Mouse (Mus musculus) natural killer cell, adult 2 months (primary cell): ENCODE measurements around the gene Card10.

Source experiments
- DNase-seq, 2 experiments: peaks; one replicate each; pipeline ENCODE4 v3.0.0; 2022; ENCODE audit warnings: low spot score in 2 of 2

The Card10 gene

GRCm38 (mm10) chr15:78801971-78802741, 686 bp downstream of the Card10 start:
- DNase-seq = no peak

GRCm38 (mm10) chr15:78801571-78801970, 1.3 kb downstream of the Card10 start:
- DNase-seq = no peak

- DNase-seq = no peak
Observed at GRCm38 (mm10) chr15:78799029-78799428, 3.8 kb downstream of the Card10 start.

- no peak for DNase-seq
Observed at GRCm38 (mm10) chr15:78797060-78797329, 5.8 kb downstream of the Card10 start.

GRCm38 (mm10) chr15:78796196-78797059, 6.4 kb downstream of the Card10 start:
- DNase-seq = no peak

GRCm38 (mm10) chr15:78790990-78791389, 11.9 kb downstream of the Card10 start:
- DNase-seq = no peak

- DNase-seq = no peak
Observed at GRCm38 (mm10) chr15:78790451-78790850, 12.4 kb downstream of the Card10 start.

GRCm38 (mm10) chr15:78789721-78790323, 13.0 kb downstream of the Card10 start:
- DNase-seq = no peak

GRCm38 (mm10) chr15:78788042-78788441, 14.8 kb downstream of the Card10 start:
- no peak for DNase-seq

GRCm38 (mm10) chr15:78787287-78787856, 15.5 kb downstream of the Card10 start:
- no peak for DNase-seq

- no peak for DNase-seq
Observed at GRCm38 (mm10) chr15:78786411-78786818, 16.4 kb downstream of the Card10 start.

- no peak for DNase-seq
Observed at GRCm38 (mm10) chr15:78785961-78786360, 16.9 kb downstream of the Card10 start.

- no peak for DNase-seq
Observed at GRCm38 (mm10) chr15:78785258-78785657, 17.6 kb downstream of the Card10 start.

- DNase-seq = no peak
Observed at GRCm38 (mm10) chr15:78784520-78784919, 18.3 kb downstream of the Card10 start.

- no peak for DNase-seq
Observed at GRCm38 (mm10) chr15:78782348-78783103, 20.3 kb downstream of the Card10 start.

GRCm38 (mm10) chr15:78780908-78781307, 21.9 kb downstream of the Card10 start:
- DNase-seq = no peak

GRCm38 (mm10) chr15:78780359-78780758, 22.5 kb downstream of the Card10 start:
- no peak for DNase-seq

GRCm38 (mm10) chr15:78779690-78780089, 23.2 kb downstream of the Card10 start:
- DNase-seq = no peak

GRCm38 (mm10) chr15:78779253-78779652, 23.6 kb downstream of the Card10 start:
- no peak for DNase-seq

- peak; percentile 44 to 65 for DNase-seq
Observed at GRCm38 (mm10) chr15:78778077-78778870, 24.6 kb downstream of the Card10 start.

GRCm38 (mm10) chr15:78773290-78773729, 29.5 kb downstream of the Card10 start, which contains the start of gene Mfng:
TSS of gene Mfng (minus strand) at chr15:78773475.
- DNase-seq = peak; percentile 77 to 81
